Mouse (Mus musculus): Measurements from ENCODE around the gene Thap8. TPM values are rescaled to one million over a fixed set of nuclear protein-coding genes. Genes with fewer than 3 reads are reported as not detected.
"Not testable (repeated sequence)": the region's sequence is repeated elsewhere in the genome, so short reads cannot be mapped to it uniquely, and the experiment has no call there.

Thap8 gene
- 0.83 TPM in 1 of 2 replicates, not detected in the other for polyA plus RNA-seq (2012; ENCODE audit: insufficient read depth, insufficient read length, missing spikeins)

DNA sequence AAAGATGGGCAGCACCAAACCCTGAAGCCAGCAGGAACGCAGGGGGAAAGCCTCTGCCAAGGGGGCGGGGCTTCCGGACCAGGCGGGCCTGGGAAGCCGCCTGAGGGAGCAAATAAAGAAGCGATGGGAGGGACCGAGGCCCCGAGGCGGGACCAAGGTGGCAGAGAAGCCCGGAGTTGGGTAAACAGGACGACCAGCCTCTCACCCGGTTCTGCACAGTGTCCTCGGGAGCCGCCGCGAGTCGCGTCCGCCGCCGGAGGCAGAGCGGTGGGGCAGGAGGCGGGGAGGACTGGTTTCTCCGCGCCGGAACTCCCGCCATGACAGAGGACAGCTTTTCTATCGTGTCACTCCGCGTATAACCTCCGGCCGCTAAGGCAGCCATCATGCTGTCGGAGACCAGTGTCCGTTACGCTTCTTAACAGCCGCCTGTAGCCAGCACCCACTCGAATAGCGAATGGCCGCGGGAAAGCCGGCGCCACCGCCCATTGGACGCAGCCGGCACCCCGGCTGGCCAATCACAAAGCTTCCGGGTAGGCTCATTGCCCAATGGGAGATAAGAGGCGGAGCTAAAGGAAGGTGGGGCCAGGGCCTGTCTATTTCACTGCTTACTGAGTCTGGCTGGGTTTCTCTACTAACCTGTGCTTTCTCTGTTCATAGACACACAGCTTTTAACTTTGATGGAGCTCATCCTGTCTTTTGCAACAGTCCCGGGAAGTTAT, at the start of gene Thap8, which contains the start of gene Wdr62:
Gene Thap8, plus strand, starts transcription at position 144 of the 719 bp plus-strand sequence.
Gene Wdr62, minus strand, starts transcription at position 469 of the 719 bp plus-strand sequence.
- Histone ChIP-seq H3K4me3 (ENCODE audit: insufficient read depth, low read depth, low read length) (peak within 1 kb of the TSS; percentile 77), H3K27ac (replicated peaks; ENCODE audit: low read depth, low read length) (peak within 1 kb of the TSS; percentile 96), H3K4me1 (ENCODE audit: control insufficient read depth, insufficient read depth, insufficient read length, low read length) (no peaks in the 10 kb centered on the region)

DNA sequence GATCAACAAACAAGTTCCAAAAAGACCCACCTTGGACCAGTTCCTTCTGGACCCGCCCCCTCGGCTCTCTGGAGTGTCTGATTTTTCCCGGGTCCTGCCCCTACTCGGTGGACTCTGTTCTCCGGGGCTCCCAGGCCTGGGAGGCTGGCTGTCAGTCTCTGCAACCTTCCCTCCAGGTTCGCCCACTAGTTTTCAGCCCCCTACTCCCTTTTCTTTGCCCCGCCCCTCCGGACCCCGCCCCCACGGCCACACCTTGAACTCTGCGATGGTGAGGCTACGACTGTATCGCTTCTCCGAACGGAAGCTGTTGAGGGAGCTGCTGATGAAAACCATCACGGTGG, 48.6 kb upstream of the Thap8 start:
- Histone ChIP-seq H3K4me1 (ENCODE audit: control insufficient read depth, insufficient read depth, insufficient read length, low read length) (peaks cover 2% of the 10 kb centered on the region; the same call in 1 of the 2 replicates), H3K4me3 (ENCODE audit: insufficient read depth, low read depth, low read length) (peak overlapping the region; percentile 76), H3K27ac (replicated peaks; ENCODE audit: low read depth, low read length) (no peak overlapping the region)

DNA sequence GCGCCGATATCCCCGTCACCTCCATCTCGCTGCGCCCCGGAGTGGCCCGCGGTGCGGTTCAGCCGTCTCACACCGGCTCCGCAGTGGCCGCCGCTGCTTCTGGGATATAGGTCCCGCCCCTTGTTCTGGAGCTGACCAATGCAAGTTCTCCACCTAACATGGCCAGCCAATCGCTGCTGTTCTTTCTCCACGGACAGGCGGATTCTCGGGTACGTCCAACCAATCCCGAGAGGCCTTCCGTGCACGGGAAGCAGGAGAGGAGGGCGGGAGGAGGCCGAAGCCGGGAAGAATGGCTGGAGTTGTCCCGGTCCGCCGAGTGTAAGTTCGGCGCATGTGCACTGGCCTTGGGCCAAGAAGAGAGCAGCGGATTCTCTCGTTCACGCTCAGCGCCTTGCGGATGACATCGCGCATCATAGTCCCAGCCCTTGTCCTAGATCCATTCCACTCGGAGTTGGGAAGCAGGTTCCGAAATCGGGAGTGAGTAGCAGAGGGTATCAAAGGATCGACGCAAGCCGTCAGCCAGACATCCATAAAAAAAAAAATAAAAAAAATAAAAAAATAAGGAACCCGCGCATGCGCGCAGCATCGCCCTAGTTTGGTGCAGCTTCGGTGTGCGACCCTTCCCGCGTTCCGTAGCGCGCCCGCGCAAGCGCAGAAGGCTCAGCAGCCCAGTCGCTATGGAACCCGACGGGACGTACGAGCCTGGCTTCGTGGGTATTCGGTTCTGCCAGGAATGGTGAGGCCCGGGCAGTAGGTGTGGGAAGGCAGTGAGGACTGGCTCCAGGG, 48.0 kb upstream of the Thap8 start, which contains the start of the genes Polr2i and Tbcb:
Gene Polr2i, plus strand, starts transcription at position 280 of the 786 bp plus-strand sequence.
Gene Tbcb, minus strand, starts transcription at position 604 of the 786 bp plus-strand sequence.
- H3K4me1 ChIP-seq (ENCODE audit: control insufficient read depth, insufficient read depth, insufficient read length, low read length), result peaks cover 2% of the 10 kb centered on the region; the same call in 1 of the 2 replicates
- H3K4me3 ChIP-seq (ENCODE audit: insufficient read depth, low read depth, low read length), result peak within 1 kb of the TSS; percentile 83
- peak within 1 kb of the TSS; percentile 84 for H3K27ac ChIP-seq (replicated peaks; ENCODE audit: low read depth, low read length)

DNA sequence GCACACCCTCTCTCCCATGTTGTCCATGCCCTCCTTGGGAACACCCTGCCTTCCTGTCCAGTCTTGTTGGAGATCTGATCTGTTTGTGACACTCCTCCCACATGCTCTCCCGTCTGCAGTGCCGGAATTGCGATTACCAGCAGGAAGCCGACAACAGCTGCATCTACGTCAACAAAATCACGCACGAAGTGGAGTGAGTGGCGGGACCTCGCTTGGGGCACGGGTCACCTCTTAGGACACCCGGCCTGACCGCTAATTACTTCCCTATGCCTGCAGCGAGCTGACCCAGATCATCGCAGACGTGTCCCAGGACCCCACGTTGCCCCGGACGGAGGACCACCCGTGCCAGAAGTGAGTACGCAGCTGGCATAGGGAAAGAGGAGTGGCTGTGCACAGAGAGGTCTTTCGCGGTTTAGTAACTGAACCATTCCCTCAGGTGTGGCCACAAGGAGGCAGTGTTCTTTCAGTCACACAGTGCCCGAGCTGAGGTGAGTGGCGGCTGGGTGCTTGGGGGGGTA, 47.2 kb upstream of the Thap8 start:
- Histone ChIP-seq H3K27ac (replicated peaks; ENCODE audit: low read depth, low read length) (peak overlapping the region; percentile 81), H3K4me3 (ENCODE audit: insufficient read depth, low read depth, low read length) (peak overlapping the region; percentile 83), H3K4me1 (ENCODE audit: control insufficient read depth, insufficient read depth, insufficient read length, low read length) (peaks cover 2% of the 10 kb centered on the region; the same call in 1 of the 2 replicates)

DNA sequence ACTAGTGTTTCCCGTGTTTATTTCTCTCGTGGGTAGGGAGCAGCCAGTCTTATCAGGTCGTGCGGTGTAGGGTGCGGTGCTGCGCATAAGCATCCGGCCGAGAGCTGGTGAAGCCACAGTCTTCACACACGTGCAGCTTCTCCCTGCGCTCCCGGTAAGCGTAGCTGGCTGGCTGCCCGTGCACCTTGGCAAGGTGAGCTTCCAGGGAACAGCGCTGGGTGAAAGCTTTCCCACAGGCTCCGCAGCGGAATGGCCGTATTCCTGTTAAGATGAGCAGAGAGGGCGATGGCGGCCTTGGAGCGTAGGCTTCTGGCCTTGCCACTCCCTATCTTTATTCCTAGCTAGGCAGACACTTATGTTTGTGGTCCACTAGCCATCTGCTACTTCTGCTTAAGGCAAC, 46.5 kb upstream of the Thap8 start:
- peaks cover 2% of the 10 kb centered on the region; the same call in 1 of the 2 replicates for H3K4me1 ChIP-seq (ENCODE audit: control insufficient read depth, insufficient read depth, insufficient read length, low read length)
- H3K27ac ChIP-seq (replicated peaks; ENCODE audit: low read depth, low read length), result no peak overlapping the region
- peak overlapping the region; percentile 1; the same call in 1 of the 2 replicates for H3K4me3 ChIP-seq (ENCODE audit: insufficient read depth, low read depth, low read length)

DNA sequence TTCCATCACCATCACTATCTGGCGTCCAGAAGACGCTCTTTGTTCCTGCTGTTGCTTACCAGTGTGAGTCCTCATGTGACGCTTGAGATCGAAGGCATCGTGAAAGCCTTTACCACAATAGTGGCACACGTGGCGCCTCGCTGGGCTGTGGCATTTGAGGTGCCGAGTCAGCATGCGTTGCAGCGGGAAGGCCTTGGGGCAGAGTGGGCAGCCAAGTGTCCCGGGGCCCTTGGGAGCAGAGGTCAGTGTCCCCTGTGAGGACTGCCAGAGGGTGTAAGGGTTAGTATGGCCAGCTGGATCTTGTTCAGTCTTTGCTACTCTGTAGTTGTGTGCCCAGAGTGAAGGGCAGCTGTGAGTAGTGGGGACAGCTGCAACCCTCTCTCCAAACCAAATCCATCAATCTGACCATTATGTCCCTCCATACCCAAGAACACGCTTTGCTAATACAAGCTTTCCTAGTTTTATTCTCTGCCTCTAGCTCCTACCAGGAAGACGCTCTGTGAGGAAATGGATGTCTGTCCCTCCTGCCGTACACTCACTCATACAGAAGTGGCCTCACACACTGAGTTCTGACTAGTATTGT, 45.5 kb upstream of the Thap8 start:
- no peak overlapping the region for H3K27ac ChIP-seq (replicated peaks; ENCODE audit: low read depth, low read length)
- peaks cover 2% of the 10 kb centered on the region; the same call in 1 of the 2 replicates for H3K4me1 ChIP-seq (ENCODE audit: control insufficient read depth, insufficient read depth, insufficient read length, low read length)
- H3K4me3 ChIP-seq (ENCODE audit: insufficient read depth, low read depth, low read length), result no peak overlapping the region

DNA sequence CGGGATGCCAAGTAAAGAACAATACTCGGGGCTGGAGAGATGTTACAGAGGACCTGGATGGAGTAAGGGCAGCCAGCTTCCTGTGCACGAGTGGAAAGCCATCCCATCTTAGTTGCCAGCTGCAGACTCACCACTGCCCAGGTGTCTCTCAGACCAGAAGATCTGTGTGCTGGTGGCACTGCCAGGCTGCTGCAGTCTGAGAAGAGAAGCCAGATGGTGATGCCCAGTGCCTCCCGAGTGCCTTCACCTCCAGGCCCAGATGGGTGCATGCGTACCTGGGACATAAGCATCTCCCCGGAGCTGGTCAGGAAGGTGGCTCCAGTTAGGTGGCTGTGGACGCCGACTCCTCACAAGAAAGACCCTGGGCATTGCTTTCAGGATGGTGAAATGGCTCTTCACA, 44.8 kb upstream of the Thap8 start:
- peaks cover 2% of the 10 kb centered on the region; the same call in 1 of the 2 replicates for H3K4me1 ChIP-seq (ENCODE audit: control insufficient read depth, insufficient read depth, insufficient read length, low read length)
- H3K4me3 ChIP-seq (ENCODE audit: insufficient read depth, low read depth, low read length), result no peak overlapping the region
- no peak overlapping the region for H3K27ac ChIP-seq (replicated peaks; ENCODE audit: low read depth, low read length)

DNA sequence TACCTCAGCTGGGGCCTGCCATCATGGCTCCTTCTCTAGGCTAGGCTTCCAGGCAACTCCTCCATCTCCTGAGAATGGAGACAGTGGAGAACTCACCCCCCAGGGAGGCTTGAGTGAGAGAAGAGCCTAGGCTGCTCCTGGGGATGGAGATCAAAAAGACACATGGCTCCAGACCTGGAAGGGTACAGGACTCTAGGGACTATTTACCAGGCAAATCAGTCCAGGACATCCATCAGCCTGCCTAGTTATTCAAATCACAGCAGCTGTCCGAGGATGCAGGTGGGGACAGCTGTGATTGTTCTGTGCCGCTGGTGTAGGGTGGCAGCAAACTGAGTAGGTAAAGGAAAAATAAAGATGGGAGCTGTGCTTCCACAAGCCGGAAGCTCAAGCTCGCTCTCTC, 44.3 kb upstream of the Thap8 start, which contains the start of gene Ovol3:
Gene Ovol3, minus strand, starts transcription at position 101 of the 400 bp plus-strand sequence.
- Histone ChIP-seq H3K4me3 (ENCODE audit: insufficient read depth, low read depth, low read length) (no peak within 1 kb of the TSS), H3K27ac (replicated peaks; ENCODE audit: low read depth, low read length) (no peak within 1 kb of the TSS), H3K4me1 (ENCODE audit: control insufficient read depth, insufficient read depth, insufficient read length, low read length) (peaks cover 2% of the 10 kb centered on the region; the same call in 1 of the 2 replicates)

DNA sequence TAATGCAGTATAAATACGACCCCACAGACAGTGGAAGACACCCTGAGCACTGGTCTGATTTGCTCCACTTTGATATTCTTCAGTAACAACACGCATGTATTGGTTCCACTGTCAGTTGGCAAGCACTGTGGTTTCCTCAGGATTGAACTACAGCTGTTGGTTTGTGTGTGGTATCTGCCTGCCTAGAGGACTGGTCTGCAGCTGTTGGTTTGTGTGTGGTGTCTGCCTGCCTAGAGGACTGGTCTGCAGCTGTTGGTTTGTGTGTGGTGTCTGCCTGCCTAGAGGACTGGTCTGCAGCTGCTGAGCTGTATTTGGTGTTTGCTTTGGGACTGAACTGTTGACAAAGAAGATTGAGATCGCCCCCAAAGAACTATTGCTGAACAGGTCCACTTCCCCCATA, 42.5 kb upstream of the Thap8 start:
- not testable (repeated sequence) for H3K27ac ChIP-seq (replicated peaks; ENCODE audit: low read depth, low read length); H3K4me1 ChIP-seq (ENCODE audit: control insufficient read depth, insufficient read depth, insufficient read length, low read length); H3K4me3 ChIP-seq (ENCODE audit: insufficient read depth, low read depth, low read length)

DNA sequence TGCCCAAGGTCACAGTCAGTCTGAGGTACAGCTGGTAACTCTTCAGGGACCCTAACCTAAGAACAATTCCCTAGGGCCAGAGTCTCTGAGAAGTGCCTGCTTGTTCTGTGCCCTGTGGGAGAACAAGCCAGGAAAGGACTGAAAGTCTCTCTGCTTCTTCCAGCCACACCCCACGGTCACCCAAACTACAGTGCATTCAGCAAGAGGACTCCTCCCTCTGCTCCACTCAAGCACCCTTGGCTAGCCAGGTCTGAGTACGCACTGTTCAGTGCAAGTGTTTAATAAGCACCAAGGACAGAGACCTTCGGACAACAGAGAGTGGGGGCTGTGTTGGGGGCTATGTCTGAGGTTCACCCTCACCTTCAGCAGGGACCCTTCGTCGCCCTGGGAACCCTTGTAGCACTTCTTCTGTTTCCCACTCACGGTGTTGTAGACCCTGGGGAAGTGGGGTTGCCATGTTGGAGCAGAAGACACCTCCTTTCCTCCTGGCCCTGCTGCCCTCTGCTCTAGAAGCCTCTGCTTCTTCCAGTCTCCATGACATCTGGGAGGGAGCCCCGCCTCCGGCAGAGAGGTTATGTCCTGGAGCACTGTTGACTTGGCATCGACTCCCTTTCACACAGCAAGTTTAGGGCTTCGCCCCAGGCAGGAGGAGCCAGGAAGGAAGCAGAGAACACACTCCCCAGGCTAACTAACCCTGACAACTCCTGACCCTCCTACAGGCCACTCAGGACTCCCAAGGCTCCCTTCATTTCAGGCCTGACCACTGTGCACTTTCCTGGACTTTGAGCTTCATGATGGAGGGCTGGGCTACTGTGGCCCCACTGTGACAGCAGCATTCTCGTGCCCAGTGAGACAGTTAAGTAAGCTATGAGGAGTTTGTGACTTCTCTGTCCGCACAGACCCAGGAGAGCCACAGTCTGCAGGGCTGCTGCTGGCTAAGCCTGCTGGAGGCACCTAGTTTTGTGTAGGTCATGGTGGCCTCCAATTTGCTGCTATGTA, 27.6 kb upstream of the Thap8 start:
- H3K27ac ChIP-seq (replicated peaks; ENCODE audit: low read depth, low read length), result peak overlapping the region; percentile 82
- H3K4me3 ChIP-seq (ENCODE audit: insufficient read depth, low read depth, low read length), result peak overlapping the region; percentile 36
- peaks cover 4% of the 10 kb centered on the region for H3K4me1 ChIP-seq (ENCODE audit: control insufficient read depth, insufficient read depth, insufficient read length, low read length)

DNA sequence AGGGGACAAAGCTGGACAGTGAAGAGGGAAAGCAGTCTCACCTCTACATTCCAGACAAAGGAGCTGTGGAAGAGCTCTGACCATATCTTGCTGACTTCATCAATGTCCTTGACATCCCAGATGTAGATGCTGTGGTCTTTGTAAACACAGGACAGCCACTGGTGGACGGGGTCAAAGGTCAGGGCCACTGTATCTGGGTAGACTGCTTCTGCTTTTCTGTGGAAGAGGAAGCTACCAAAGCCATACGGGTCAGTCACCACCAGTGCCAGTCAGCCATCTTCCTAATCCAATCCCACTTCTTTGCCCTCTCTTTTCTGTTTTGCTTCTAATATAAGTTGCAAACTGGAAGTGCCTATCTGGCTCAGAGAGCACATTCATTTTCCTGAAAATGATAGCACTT, 14.9 kb upstream of the Thap8 start:
- H3K27ac ChIP-seq (replicated peaks; ENCODE audit: low read depth, low read length), result no peak overlapping the region
- no peaks in the 10 kb centered on the region for H3K4me1 ChIP-seq (ENCODE audit: control insufficient read depth, insufficient read depth, insufficient read length, low read length)
- H3K4me3 ChIP-seq (ENCODE audit: insufficient read depth, low read depth, low read length), result no peak overlapping the region

DNA sequence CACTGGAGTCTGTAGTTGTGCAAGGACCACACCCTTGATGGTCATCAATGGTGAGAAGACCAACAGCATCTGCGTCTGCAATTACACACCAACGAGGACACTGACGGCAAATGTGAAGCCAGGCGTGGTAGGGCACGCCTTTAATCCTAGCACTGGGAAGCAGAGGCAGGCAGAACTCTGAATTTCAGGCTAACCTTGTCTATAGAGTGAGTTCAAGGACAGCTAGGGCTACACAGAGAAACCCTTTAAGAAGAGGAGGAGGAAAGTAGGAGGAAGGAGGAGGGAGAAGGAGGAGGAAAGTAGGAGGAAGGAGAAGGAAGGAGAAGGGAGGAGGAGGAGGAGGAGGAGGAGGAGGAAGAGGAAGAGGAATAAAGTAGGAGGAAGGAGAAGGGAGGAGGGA, 14.4 kb upstream of the Thap8 start:
- H3K27ac ChIP-seq (replicated peaks; ENCODE audit: low read depth, low read length), result no peak overlapping the region
- H3K4me3 ChIP-seq (ENCODE audit: insufficient read depth, low read depth, low read length), result no peak overlapping the region
- no peaks in the 10 kb centered on the region for H3K4me1 ChIP-seq (ENCODE audit: control insufficient read depth, insufficient read depth, insufficient read length, low read length)

DNA sequence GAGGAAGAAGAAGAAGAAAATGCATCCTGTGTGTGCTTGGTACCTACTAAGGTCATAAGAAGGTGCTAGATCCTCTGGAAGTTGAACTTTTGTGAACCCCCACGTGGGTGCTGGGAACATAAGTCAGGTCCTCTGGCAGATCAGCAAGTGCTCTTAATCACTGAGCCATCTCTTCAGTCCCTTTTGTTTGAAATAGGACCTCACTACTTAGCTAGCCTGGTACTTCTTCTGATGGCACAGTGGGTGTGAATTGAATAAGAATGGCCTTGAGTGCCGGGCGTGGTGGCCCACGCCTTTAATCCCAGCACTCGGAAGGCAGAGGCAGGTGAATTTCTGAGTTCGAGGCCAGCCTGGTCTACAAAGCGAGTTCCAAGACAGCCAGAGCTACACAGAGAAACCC, 14.0 kb upstream of the Thap8 start:
- no peak overlapping the region for H3K27ac ChIP-seq (replicated peaks; ENCODE audit: low read depth, low read length)
- no peaks in the 10 kb centered on the region for H3K4me1 ChIP-seq (ENCODE audit: control insufficient read depth, insufficient read depth, insufficient read length, low read length)
- no peak overlapping the region for H3K4me3 ChIP-seq (ENCODE audit: insufficient read depth, low read depth, low read length)

DNA sequence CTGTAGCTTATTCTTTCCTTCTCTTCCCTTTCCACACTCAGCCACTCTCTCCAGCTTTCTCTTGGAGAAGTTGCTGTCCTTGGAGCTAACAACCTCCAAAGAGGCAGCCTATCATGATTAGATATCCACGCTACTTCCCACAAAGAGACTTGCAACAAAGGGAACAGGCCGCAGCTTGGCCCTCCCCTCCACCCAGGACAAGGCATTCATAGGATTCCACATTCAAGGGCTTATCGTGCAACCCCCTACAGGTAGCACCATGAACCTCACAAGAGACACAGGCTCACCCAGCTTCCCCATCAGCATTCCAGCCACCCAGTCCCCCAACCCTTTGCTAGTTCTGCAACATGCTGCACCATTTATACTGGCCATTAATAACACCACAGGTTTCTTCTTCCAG, 13.1 kb upstream of the Thap8 start:
- no peaks in the 10 kb centered on the region for H3K4me1 ChIP-seq (ENCODE audit: control insufficient read depth, insufficient read depth, insufficient read length, low read length)
- no peak overlapping the region for H3K4me3 ChIP-seq (ENCODE audit: insufficient read depth, low read depth, low read length)
- no peak overlapping the region for H3K27ac ChIP-seq (replicated peaks; ENCODE audit: low read depth, low read length)

Data from brown adipose tissue, adult 24 weeks (tissue).